In genomic region chr1:172319346-172319745, GRCm38 (mm10) we compare ENCODE assay signal across 14 mouse cellular contexts. TPM values are rescaled to one million over a fixed set of nuclear protein-coding genes. Genes with fewer than 3 reads are reported as not detected.
DNase-seq lines count a peak whose midpoint lies in the region; ATAC-seq and TF ChIP-seq lines count a peak whose summit lies in the region.
"Had no signal": no experiment of that assay in that cellular context is flagged by ENCODE, and none has a peak within 500 bp of the region (broad histone marks: within the 10 kb centered on the region; RNA-seq: fewer than 3 reads in every experiment).

No protein-coding gene starts in this region.

- H3K27me3 ChIP-seq in forebrain, embryonic 10.5 days (ENCODE audit: poor library complexity, severe bottlenecking) = peaks cover 49% of the 10 kb centered on the region
- no peaks in the 10 kb centered on the region for H3K27me3 ChIP-seq in forebrain, postnatal 0 days (ENCODE audit: insufficient read depth, low read length)
- H3K27me3 ChIP-seq in hindbrain, embryonic 13.5 days = no peaks in the 10 kb centered on the region
- H3K27me3 ChIP-seq in neural tube, embryonic 15.5 days (replicated peaks) = no peaks in the 10 kb centered on the region
- H3K27me3 ChIP-seq: embryonic facial prominence, embryonic 12.5 days; stomach, embryonic 15.5 days had no signal

- H3K4me2 ChIP-seq in forebrain, postnatal 0 days (ENCODE audit: low read depth) = no peak overlapping the region
- H3K4me2 ChIP-seq in hindbrain, embryonic 13.5 days = no peak overlapping the region
- no peak overlapping the region for H3K4me2 ChIP-seq in neural tube, embryonic 15.5 days
- H3K4me2 ChIP-seq: embryonic facial prominence, embryonic 12.5 days; heart, embryonic 12.5 days; stomach, embryonic 15.5 days had no signal

- no peak for TF ChIP-seq CTCF in forebrain, postnatal 0 days (IDR thresholded peaks at IDR 0.05; ENCODE audit: low read depth)

- peak overlapping the region; percentile 54 for H3K27ac ChIP-seq in forebrain, embryonic 10.5 days
- H3K27ac ChIP-seq in forebrain, postnatal 0 days (ENCODE audit: low read depth, low read length) = no peak overlapping the region
- H3K27ac ChIP-seq in hindbrain, embryonic 13.5 days = peak overlapping the region; percentile 76
- peak overlapping the region; percentile 13; the same call in 1 of the 2 replicates for H3K27ac ChIP-seq in neural tube, embryonic 15.5 days (replicated peaks)
- H3K27ac ChIP-seq: embryonic facial prominence, embryonic 12.5 days; stomach, embryonic 15.5 days had no signal

- H3K9me3 ChIP-seq in forebrain, embryonic 10.5 days = no peaks in the 10 kb centered on the region
- H3K9me3 ChIP-seq in forebrain, postnatal 0 days (ENCODE audit: low read length) = no peaks in the 10 kb centered on the region
- no peaks in the 10 kb centered on the region for H3K9me3 ChIP-seq in hindbrain, embryonic 13.5 days
- no peaks in the 10 kb centered on the region for H3K9me3 ChIP-seq in neural tube, embryonic 15.5 days (replicated peaks)
- H3K9me3 ChIP-seq: embryonic facial prominence, embryonic 12.5 days; heart, embryonic 12.5 days; stomach, embryonic 15.5 days had no signal

- peaks cover 77% of the 10 kb centered on the region for H3K4me1 ChIP-seq in forebrain, embryonic 10.5 days
- H3K4me1 ChIP-seq in forebrain, postnatal 0 days (ENCODE audit: insufficient read depth) = peaks cover 9% of the 10 kb centered on the region; the same call in 1 of the 2 replicates
- H3K4me1 ChIP-seq in hindbrain, embryonic 13.5 days (replicated peaks) = peaks cover 74% of the 10 kb centered on the region
- H3K4me1 ChIP-seq in neural tube, embryonic 15.5 days = peaks cover 31% of the 10 kb centered on the region
- H3K4me1 ChIP-seq: stomach, embryonic 15.5 days had no signal

- no peak for DNase-seq in forebrain, embryonic 10.5 days (ENCODE audit: extremely low spot score, low spot score)
- DNase-seq in forebrain, postnatal 0 days = no peak
- DNase-seq in right cerebral cortex, postnatal 25 days = peak; percentile 48
- DNase-seq in right cerebral cortex, adult 18-20 months = no peak
- no peak for DNase-seq in retina, postnatal 1 day
- DNase-seq in embryo, embryonic 11 days = no peak
- DNase-seq: kidney, postnatal 10 days; lung, postnatal 10 days had no signal

- H3K4me3 ChIP-seq in forebrain, embryonic 10.5 days = no peak overlapping the region
- H3K4me3 ChIP-seq in forebrain, postnatal 0 days (ENCODE audit: low read depth, low read length) = no peak overlapping the region
- no peak overlapping the region for H3K4me3 ChIP-seq in hindbrain, embryonic 13.5 days
- H3K4me3 ChIP-seq in neural tube, embryonic 15.5 days (replicated peaks) = no peak overlapping the region
- H3K4me3 ChIP-seq: embryonic facial prominence, embryonic 12.5 days; heart, embryonic 12.5 days; stomach, embryonic 15.5 days had no signal

- 91% methylated on average over 7 of the region's 7 CpGs for WGBS in forebrain, embryonic 10.5 days
- 77% methylated on average over 7 of the region's 7 CpGs for WGBS in forebrain, postnatal 0 days
- WGBS in hindbrain, embryonic 13.5 days = 76% methylated on average over 7 of the region's 7 CpGs
- 60% methylated on average over 7 of the region's 7 CpGs for WGBS in neural tube, embryonic 15.5 days

- peaks cover 55% of the 10 kb centered on the region for H3K36me3 ChIP-seq in forebrain, embryonic 10.5 days (replicated peaks)
- peaks cover 30% of the 10 kb centered on the region for H3K36me3 ChIP-seq in forebrain, postnatal 0 days (ENCODE audit: insufficient read depth)
- peaks cover 22% of the 10 kb centered on the region; the same call in 1 of the 2 replicates for H3K36me3 ChIP-seq in hindbrain, embryonic 13.5 days
- peaks cover 9% of the 10 kb centered on the region; the same call in 1 of the 2 replicates for H3K36me3 ChIP-seq in neural tube, embryonic 15.5 days
- H3K36me3 ChIP-seq: stomach, embryonic 15.5 days had no signal

- H3K9ac ChIP-seq in forebrain, postnatal 0 days = no peak overlapping the region
- no peak overlapping the region for H3K9ac ChIP-seq in hindbrain, embryonic 13.5 days
- no peak overlapping the region for H3K9ac ChIP-seq in neural tube, embryonic 15.5 days (replicated peaks)
- H3K9ac ChIP-seq: embryonic facial prominence, embryonic 12.5 days; heart, embryonic 12.5 days; stomach, embryonic 15.5 days had no signal

- ATAC-seq in forebrain, postnatal 0 days = no peak
- no peak for ATAC-seq in hindbrain, embryonic 13.5 days (ENCODE audit: low FRiP score)
- no peak for ATAC-seq in neural tube, embryonic 15.5 days (ENCODE audit: low FRiP score)
- ATAC-seq: inflammation-experienced regulatory T-cells, adult 6 months had no signal

RNA-seq across cellular contexts. Expression of gene Kcnj9, which starts 9.8 kb away (rescaled TPM):
- polyA plus RNA-seq in forebrain, embryonic 10.5 days (2016; fragmentation: Nextera tagmentation; extraction: Ambion mirVana) = 0.17 and 0.43 TPM in 2 replicates
- 7.5 and 8.6 TPM in 2 replicates for total RNA-seq in forebrain, postnatal 0 days (2014; rRNA removed)
- 2.9 and 4.8 TPM in 2 replicates for polyA plus RNA-seq in forebrain, postnatal 0 days (2015; fragmentation: Nextera tagmentation; extraction: Ambion mirVana)
- polyA plus RNA-seq in hindbrain, embryonic 13.5 days (2015; fragmentation: Nextera tagmentation; extraction: Ambion mirVana) = 2.2 and 2.5 TPM in 2 replicates
- 2.5 and 3.2 TPM in 2 replicates for polyA plus RNA-seq in neural tube, embryonic 15.5 days (2015; fragmentation: Nextera tagmentation; extraction: Ambion mirVana)
- polyA plus RNA-seq: heart, embryonic 12.5 days; inflammation-experienced regulatory T-cells, adult 6 months had no signal

RNA-seq across cellular contexts. Expression of gene Atp1a2, which starts 21.5 kb away (rescaled TPM):
- polyA plus RNA-seq in forebrain, embryonic 10.5 days (2016; fragmentation: Nextera tagmentation; extraction: Ambion mirVana) = 0.86 and 2.0 TPM in 2 replicates
- total RNA-seq in forebrain, postnatal 0 days (2014; rRNA removed) = 213 and 294 TPM in 2 replicates
- polyA plus RNA-seq in forebrain, postnatal 0 days (2015; fragmentation: Nextera tagmentation; extraction: Ambion mirVana) = 54.4 and 75.2 TPM in 2 replicates
- polyA plus RNA-seq in hindbrain, embryonic 13.5 days (2015; fragmentation: Nextera tagmentation; extraction: Ambion mirVana) = 41.5 and 42.3 TPM in 2 replicates
- polyA plus RNA-seq in neural tube, embryonic 15.5 days (2015; fragmentation: Nextera tagmentation; extraction: Ambion mirVana) = 57.9 and 63.1 TPM in 2 replicates

RNA-seq across cellular contexts. Expression of gene Kcnj10, which starts 21.7 kb away (rescaled TPM):
- 0.46 and 0.47 TPM in 2 replicates for polyA plus RNA-seq in forebrain, embryonic 10.5 days (2016; fragmentation: Nextera tagmentation; extraction: Ambion mirVana)
- total RNA-seq in forebrain, postnatal 0 days (2014; rRNA removed) = 3.2 and 4.1 TPM in 2 replicates
- polyA plus RNA-seq in forebrain, postnatal 0 days (2015; fragmentation: Nextera tagmentation; extraction: Ambion mirVana) = 1.4 and 2.9 TPM in 2 replicates
- polyA plus RNA-seq in hindbrain, embryonic 13.5 days (2015; fragmentation: Nextera tagmentation; extraction: Ambion mirVana) = 1.6 and 1.7 TPM in 2 replicates
- polyA plus RNA-seq in neural tube, embryonic 15.5 days (2015; fragmentation: Nextera tagmentation; extraction: Ambion mirVana) = 2.3 and 2.5 TPM in 2 replicates
- polyA plus RNA-seq: heart, embryonic 12.5 days had no signal

RNA-seq across cellular contexts. Expression of gene Pigm, which starts 57.0 kb away (rescaled TPM):
- polyA plus RNA-seq in forebrain, embryonic 10.5 days (2016; fragmentation: Nextera tagmentation; extraction: Ambion mirVana) = 10.6 and 10.8 TPM in 2 replicates
- 10.4 and 14.5 TPM in 2 replicates for total RNA-seq in forebrain, postnatal 0 days (2014; rRNA removed)
- 1.9 and 2.3 TPM in 2 replicates for polyA plus RNA-seq in forebrain, postnatal 0 days (2015; fragmentation: Nextera tagmentation; extraction: Ambion mirVana)
- 4.7 and 4.9 TPM in 2 replicates for polyA plus RNA-seq in hindbrain, embryonic 13.5 days (2015; fragmentation: Nextera tagmentation; extraction: Ambion mirVana)
- polyA plus RNA-seq in neural tube, embryonic 15.5 days (2015; fragmentation: Nextera tagmentation; extraction: Ambion mirVana) = 3.7 and 3.8 TPM in 2 replicates

RNA-seq across cellular contexts. Expression of gene Igsf8, which starts 57.9 kb away (rescaled TPM):
- polyA plus RNA-seq in forebrain, embryonic 10.5 days (2016; fragmentation: Nextera tagmentation; extraction: Ambion mirVana) = 53.0 and 55.4 TPM in 2 replicates
- total RNA-seq in forebrain, postnatal 0 days (2014; rRNA removed) = 117 and 136 TPM in 2 replicates
- polyA plus RNA-seq in forebrain, postnatal 0 days (2015; fragmentation: Nextera tagmentation; extraction: Ambion mirVana) = 110 and 113 TPM in 2 replicates
- 104 and 112 TPM in 2 replicates for polyA plus RNA-seq in hindbrain, embryonic 13.5 days (2015; fragmentation: Nextera tagmentation; extraction: Ambion mirVana)
- 70.9 and 71.3 TPM in 2 replicates for polyA plus RNA-seq in neural tube, embryonic 15.5 days (2015; fragmentation: Nextera tagmentation; extraction: Ambion mirVana)

Comparison
In these comparisons a context has a peak if more than half of its experiments do, and no peak if none do; other contexts are left out.
1. RNA of gene Atp1a2, which starts 21.5 kb away (polyA plus RNA-seq): 54.4 to 75.2 TPM in forebrain, postnatal 0 days, 57.9 to 63.1 TPM in neural tube, embryonic 15.5 days and 41.5 to 42.3 TPM in hindbrain, embryonic 13.5 days; 0.86 to 2.0 TPM in forebrain, embryonic 10.5 days; every median in the first group is over 10 times any median in the second.